Mouse (Mus musculus): ENCODE data around the gene Lmod3. TPM values are rescaled to one million over a fixed set of nuclear protein-coding genes. Genes with fewer than 3 reads are reported as not detected.

The Lmod3 gene
- polyA plus RNA-seq, 1 experiment from 2014 or later = 0.69 TPM

DNA sequence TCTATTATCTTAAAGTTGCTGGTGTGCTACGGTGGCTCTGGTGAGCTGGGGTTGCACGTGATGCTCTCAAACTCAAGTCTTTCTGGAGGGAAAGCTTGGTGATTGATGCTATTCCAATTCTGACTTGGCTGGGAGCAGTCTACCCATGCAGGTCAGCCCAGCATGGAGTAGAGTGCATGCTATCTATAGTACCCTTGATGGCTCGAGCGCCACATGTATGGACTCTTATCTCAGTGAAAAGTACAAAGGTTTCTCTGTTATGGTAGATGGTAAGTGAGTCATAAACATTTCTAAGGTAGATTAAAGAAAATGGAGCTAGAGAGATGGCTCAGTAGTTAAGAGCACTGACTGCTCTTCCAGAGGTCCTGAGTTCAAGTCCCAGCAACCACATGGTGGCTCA lies 10.0 kb downstream of the Lmod3 start:
- H3K9ac ChIP-seq (ENCODE audit: low read length) = no peak overlapping the region
- no peak overlapping the region for H3K4me3 ChIP-seq (ENCODE audit: low read length)
- 71% methylated on average over 4 of the region's 4 CpGs for WGBS
- no peaks in the 10 kb centered on the region for H3K4me1 ChIP-seq (replicated peaks; ENCODE audit: control insufficient read depth, insufficient read depth, low read length)
- ATAC-seq (ENCODE audit: low read depth) = no peak
- no peak overlapping the region for H3K4me2 ChIP-seq (ENCODE audit: low read depth, low read length)
- H3K36me3 ChIP-seq (ENCODE audit: control insufficient read depth, insufficient read depth, low read length) = no peaks in the 10 kb centered on the region
- H3K27me3 ChIP-seq (ENCODE audit: control insufficient read depth, insufficient read depth, low read depth, low read length) = no peaks in the 10 kb centered on the region
- H3K27ac ChIP-seq (ENCODE audit: low read length) = no peak overlapping the region
- H3K9me3 ChIP-seq (ENCODE audit: control insufficient read depth, low read length) = peaks cover 4% of the 10 kb centered on the region

DNA sequence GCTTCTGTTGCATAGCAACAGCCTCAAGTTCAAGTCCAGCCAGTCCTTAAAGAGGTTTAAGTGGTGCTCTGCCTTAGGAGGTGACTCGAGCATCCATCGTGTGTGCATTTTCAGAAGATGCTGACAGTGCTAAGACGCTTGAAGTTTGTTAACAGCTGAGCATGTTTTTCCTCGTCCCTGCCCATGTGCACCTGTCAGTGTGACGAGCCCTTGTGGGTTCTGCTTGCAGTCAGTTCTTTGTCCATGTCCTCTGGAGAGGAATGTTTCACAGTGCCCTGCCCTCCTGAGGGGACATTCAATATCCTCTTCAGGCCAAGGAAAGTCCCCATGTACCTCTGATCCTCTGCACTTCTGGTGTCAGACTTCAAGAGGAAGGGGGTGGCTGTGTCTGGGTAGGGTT lies 12.5 kb downstream of the Lmod3 start:
- no peak overlapping the region for H3K27ac ChIP-seq (ENCODE audit: low read length)
- no peaks in the 10 kb centered on the region; the same call in 1 of the 2 replicates for H3K36me3 ChIP-seq (ENCODE audit: control insufficient read depth, insufficient read depth, low read length)
- H3K9ac ChIP-seq (ENCODE audit: low read length) = no peak overlapping the region
- H3K9me3 ChIP-seq (ENCODE audit: control insufficient read depth, low read length) = peaks cover 4% of the 10 kb centered on the region
- H3K27me3 ChIP-seq (ENCODE audit: control insufficient read depth, insufficient read depth, low read depth, low read length) = no peaks in the 10 kb centered on the region
- H3K4me2 ChIP-seq (ENCODE audit: low read depth, low read length) = no peak overlapping the region
- WGBS = 71% methylated on average over 5 of the region's 5 CpGs
- ATAC-seq (ENCODE audit: low read depth) = no peak
- H3K4me1 ChIP-seq (replicated peaks; ENCODE audit: control insufficient read depth, insufficient read depth, low read length) = no peaks in the 10 kb centered on the region
- H3K4me3 ChIP-seq (ENCODE audit: low read length) = no peak overlapping the region

DNA sequence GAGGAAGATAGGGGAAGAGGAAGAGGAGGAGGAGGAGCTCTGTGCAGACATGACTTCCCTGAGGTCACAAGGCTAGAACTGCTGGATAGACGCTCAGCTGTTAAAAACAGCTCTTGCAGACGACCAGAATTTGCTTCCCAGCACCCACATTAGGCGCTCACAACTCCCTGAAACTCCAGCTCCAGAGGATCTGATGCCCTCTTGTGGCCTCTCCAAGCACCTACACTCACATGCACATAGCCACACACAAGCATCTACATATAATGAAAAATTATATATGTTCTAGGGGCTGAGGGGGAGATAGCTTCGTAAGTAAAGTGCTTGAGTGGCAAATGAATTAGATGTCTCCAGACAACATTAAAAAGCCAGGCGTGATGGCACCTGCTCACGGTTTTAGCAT lies 13.2 kb downstream of the Lmod3 start:
- no peak overlapping the region for H3K4me2 ChIP-seq (ENCODE audit: low read depth, low read length)
- H3K4me3 ChIP-seq (ENCODE audit: low read length) = no peak overlapping the region
- H3K27ac ChIP-seq (ENCODE audit: low read length) = no peak overlapping the region
- no peaks in the 10 kb centered on the region for H3K27me3 ChIP-seq (ENCODE audit: control insufficient read depth, insufficient read depth, low read depth, low read length)
- ATAC-seq (ENCODE audit: low read depth) = no peak
- H3K9ac ChIP-seq (ENCODE audit: low read length) = no peak overlapping the region
- peaks cover 4% of the 10 kb centered on the region for H3K9me3 ChIP-seq (ENCODE audit: control insufficient read depth, low read length)
- no peaks in the 10 kb centered on the region for H3K4me1 ChIP-seq (replicated peaks; ENCODE audit: control insufficient read depth, insufficient read depth, low read length)
- H3K36me3 ChIP-seq (ENCODE audit: control insufficient read depth, insufficient read depth, low read length) = no peaks in the 10 kb centered on the region; the same call in 1 of the 2 replicates
- WGBS = 88% methylated on average over 6 of the region's 6 CpGs

DNA sequence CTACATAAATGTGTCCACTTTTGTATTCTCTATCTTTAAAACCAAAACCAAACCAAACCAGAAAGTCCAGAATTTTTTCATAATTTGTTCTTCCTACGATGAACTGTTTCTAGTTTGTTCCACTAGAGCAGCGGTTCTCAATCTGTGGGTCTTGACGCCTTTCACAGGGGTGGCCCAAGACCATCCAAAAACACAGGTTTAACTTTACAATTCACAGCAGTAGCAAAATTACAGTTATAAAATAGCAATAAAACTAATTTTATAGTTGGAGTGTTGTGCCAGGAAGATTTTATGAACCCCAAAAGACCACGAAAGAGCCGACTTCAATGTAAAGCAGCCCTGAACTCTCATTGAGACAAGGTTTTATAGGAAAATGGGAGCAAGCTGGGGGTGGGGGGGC lies 16.5 kb downstream of the Lmod3 start:
- Histone ChIP-seq H3K4me1 (replicated peaks; ENCODE audit: control insufficient read depth, insufficient read depth, low read length) (no peaks in the 10 kb centered on the region), H3K4me3 (ENCODE audit: low read length) (no peak overlapping the region), H3K27ac (ENCODE audit: low read length) (no peak overlapping the region), H3K9ac (ENCODE audit: low read length) (no peak overlapping the region), H3K27me3 (ENCODE audit: control insufficient read depth, insufficient read depth, low read depth, low read length) (no peaks in the 10 kb centered on the region), H3K9me3 (ENCODE audit: control insufficient read depth, low read length) (peaks cover 4% of the 10 kb centered on the region), H3K36me3 (ENCODE audit: control insufficient read depth, insufficient read depth, low read length) (peaks cover 2% of the 10 kb centered on the region; the same call in 1 of the 2 replicates), H3K4me2 (ENCODE audit: low read depth, low read length) (no peak overlapping the region)
- ATAC-seq (ENCODE audit: low read depth) = no peak
- 91% methylated on average over 5 of the region's 5 CpGs for WGBS

DNA sequence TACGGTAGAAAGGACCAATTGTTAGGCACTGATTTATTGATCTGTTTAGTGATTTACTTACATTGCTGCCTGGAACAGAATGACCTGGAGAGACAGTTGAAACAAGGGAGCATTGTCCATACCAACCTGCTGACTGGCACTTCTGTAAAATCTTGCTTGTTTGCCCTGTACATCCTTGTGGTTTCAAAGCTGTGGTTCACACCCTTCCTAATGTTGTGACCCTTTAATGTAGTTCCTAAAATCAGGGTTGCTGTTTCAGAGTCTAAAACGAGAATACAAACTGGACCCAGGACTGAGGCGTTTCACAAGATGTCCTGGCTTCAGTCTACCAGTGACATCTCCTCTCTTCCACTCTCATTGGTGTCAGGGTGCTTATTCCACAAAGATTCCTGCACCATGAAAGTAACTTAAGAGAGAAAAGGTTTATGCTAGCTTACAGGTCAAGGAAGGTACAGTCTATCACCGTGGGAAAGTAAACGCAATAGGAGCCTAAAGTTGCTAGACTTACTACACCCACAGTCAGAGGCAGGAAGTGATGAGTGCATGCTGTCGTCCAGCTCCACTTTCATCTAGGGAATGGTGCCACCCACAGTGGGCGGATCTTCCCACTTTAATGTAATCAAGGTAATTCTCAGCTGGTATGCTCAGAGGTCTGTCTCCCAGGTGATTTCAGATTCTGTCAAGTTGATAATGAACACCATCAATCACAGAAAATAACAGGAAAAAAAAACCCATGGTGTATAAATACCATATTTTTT lies 17.5 kb downstream of the Lmod3 start:
- 75% methylated on average over 7 of the region's 7 CpGs for WGBS

DNA sequence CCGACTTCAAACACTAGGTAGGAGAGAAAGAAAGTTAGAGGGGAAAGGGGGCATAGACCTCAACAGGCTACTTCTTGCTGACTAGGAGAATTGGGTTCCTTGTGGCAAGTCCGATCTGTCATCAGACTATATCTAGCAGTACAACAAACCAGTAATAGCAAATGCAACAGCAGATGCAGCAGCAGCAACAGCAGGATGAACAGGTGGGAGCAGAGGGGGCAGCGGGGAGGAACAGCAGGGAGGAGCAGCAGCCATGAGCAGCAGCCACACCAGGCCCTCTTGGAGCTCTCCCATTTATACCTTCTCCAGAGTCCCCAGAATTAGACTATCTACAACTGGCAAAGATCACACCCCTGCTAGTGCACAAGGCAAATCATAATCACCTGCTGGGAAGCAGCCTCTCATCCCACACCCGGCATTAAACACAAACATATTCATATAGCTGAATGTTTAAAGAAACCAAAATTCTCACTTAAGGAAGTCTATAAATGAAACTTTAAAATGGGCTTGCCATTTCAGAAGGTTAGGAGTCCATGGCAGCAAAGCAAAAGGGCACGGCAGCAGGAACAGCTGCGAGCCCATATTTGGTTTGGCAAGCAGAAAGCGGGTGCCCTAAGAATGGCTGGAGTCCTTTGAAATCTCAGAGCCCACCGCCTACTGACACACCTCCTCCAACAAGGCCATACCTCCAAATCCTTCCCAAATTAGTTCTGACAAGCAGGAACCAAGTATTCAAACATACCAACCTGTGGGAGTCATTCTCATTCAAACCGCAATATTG lies 25.3 kb downstream of the Lmod3 start:
- H3K4me2 ChIP-seq (ENCODE audit: low read depth, low read length) = no peak overlapping the region
- H3K9me3 ChIP-seq (ENCODE audit: control insufficient read depth, low read length) = no peaks in the 10 kb centered on the region
- no peaks in the 10 kb centered on the region for H3K27me3 ChIP-seq (ENCODE audit: control insufficient read depth, insufficient read depth, low read depth, low read length)
- H3K4me3 ChIP-seq (ENCODE audit: low read length) = no peak overlapping the region
- ATAC-seq (ENCODE audit: low read depth) = no peak
- H3K4me1 ChIP-seq (replicated peaks; ENCODE audit: control insufficient read depth, insufficient read depth, low read length) = peaks cover 8% of the 10 kb centered on the region
- peaks cover 3% of the 10 kb centered on the region for H3K36me3 ChIP-seq (ENCODE audit: control insufficient read depth, insufficient read depth, low read length)
- H3K27ac ChIP-seq (ENCODE audit: low read length) = no peak overlapping the region; the same call in 1 of the 2 replicates
- 92% methylated on average over 9 of the region's 9 CpGs for WGBS
- no peak overlapping the region for H3K9ac ChIP-seq (ENCODE audit: low read length)

More for the DNA sequence above, 17.5 kb downstream of the Lmod3 start:
- Histone ChIP-seq H3K4me2 (ENCODE audit: low read depth, low read length) (no peak overlapping the region), H3K9ac (ENCODE audit: low read length) (no peak overlapping the region), H3K4me3 (ENCODE audit: low read length) (no peak overlapping the region), H3K36me3 (ENCODE audit: control insufficient read depth, insufficient read depth, low read length) (peaks cover 2% of the 10 kb centered on the region; the same call in 1 of the 2 replicates), H3K27ac (ENCODE audit: low read length) (no peak overlapping the region), H3K27me3 (ENCODE audit: control insufficient read depth, insufficient read depth, low read depth, low read length) (no peaks in the 10 kb centered on the region), H3K4me1 (replicated peaks; ENCODE audit: control insufficient read depth, insufficient read depth, low read length) (no peaks in the 10 kb centered on the region), H3K9me3 (ENCODE audit: control insufficient read depth, low read length) (peaks cover 4% of the 10 kb centered on the region)
- no peak for ATAC-seq (ENCODE audit: low read depth)

DNA sequence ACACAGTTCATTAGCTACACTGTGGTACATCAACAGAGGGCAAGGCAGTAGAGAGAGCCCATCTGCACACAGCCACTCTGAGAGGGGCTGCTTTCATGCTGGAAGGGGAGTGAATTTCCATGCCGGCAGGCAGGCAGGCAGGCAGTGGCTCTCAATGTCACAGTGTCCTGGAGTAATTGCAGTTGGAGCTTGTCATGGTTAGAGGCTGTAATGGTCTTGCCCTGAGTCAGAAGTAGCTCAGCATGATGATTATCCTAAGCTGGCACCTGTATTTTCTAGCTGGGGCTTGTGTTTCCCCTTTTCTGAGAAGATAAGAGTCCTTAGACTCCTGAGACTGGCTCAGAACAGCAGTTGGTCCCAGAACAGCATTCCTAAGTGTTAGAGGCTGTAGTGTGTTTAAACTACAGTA lies 26.5 kb downstream of the Lmod3 start:
- no peaks in the 10 kb centered on the region for H3K9me3 ChIP-seq (ENCODE audit: control insufficient read depth, low read length)
- H3K4me2 ChIP-seq (ENCODE audit: low read depth, low read length) = no peak overlapping the region
- peak; percentile 45; the same call in 1 of the 2 replicates for ATAC-seq (ENCODE audit: low read depth)
- no peaks in the 10 kb centered on the region for H3K27me3 ChIP-seq (ENCODE audit: control insufficient read depth, insufficient read depth, low read depth, low read length)
- H3K4me1 ChIP-seq (replicated peaks; ENCODE audit: control insufficient read depth, insufficient read depth, low read length) = peaks cover 18% of the 10 kb centered on the region
- H3K27ac ChIP-seq (ENCODE audit: low read length) = peak overlapping the region; percentile 52; the same call in 1 of the 2 replicates
- 50% methylated on average over 1 of the region's 1 CpGs for whole genome bisulfite sequencing
- H3K4me3 ChIP-seq (ENCODE audit: low read length) = no peak overlapping the region
- peaks cover 3% of the 10 kb centered on the region for H3K36me3 ChIP-seq (ENCODE audit: control insufficient read depth, insufficient read depth, low read length)
- no peak overlapping the region; the same call in 1 of the 2 replicates for H3K9ac ChIP-seq (ENCODE audit: low read length)

DNA sequence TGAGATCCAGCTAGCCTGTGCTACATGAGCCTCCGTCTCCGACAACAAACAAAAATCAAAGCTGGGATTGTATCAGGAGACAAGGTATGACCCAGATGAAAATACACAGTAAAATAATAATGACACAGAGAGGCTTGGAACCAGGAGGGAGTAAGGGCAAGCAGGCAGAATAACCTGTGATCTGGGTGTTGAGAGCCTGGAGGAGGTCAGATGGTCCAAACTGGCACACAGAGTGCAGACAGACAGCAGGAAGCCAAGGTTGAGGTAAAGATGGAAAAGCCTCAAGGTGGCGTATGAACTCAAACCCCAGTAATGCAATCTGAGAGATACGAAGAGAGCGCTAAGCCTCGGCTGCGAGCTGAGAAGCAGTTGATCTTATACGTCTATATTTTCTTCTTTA lies 28.1 kb downstream of the Lmod3 start:
- no peak overlapping the region for H3K4me2 ChIP-seq (ENCODE audit: low read depth, low read length)
- H3K27me3 ChIP-seq (ENCODE audit: control insufficient read depth, insufficient read depth, low read depth, low read length) = no peaks in the 10 kb centered on the region
- H3K36me3 ChIP-seq (ENCODE audit: control insufficient read depth, insufficient read depth, low read length) = no peaks in the 10 kb centered on the region; the same call in 1 of the 2 replicates
- peaks cover 18% of the 10 kb centered on the region for H3K4me1 ChIP-seq (replicated peaks; ENCODE audit: control insufficient read depth, insufficient read depth, low read length)
- H3K9me3 ChIP-seq (ENCODE audit: control insufficient read depth, low read length) = no peaks in the 10 kb centered on the region
- H3K4me3 ChIP-seq (ENCODE audit: low read length) = no peak overlapping the region
- 92% methylated on average over 8 of the region's 8 CpGs for WGBS
- ATAC-seq (ENCODE audit: low read depth) = no peak
- no peak overlapping the region for H3K9ac ChIP-seq (ENCODE audit: low read length)
- H3K27ac ChIP-seq (ENCODE audit: low read length) = no peak overlapping the region

DNA sequence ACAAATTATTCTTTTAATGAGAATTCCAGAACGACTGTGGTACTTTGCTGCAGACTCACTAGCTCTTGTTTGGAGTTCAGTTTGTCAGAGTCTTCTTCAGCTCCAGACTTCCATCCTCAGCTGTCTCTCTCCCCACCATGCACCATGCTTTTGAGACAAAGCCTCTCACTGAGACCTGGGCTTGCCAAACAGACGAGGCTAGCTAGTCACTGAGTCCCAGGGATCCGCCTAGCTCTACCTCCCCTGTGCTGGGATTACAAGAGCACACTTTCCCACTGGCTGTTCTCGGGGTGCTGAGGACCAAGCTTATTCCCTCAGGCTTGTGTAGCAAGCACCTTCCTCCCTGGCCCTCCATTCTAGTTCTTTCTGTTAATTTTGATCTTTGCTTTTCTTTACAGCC lies 29.0 kb downstream of the Lmod3 start:
- no peak overlapping the region for H3K27ac ChIP-seq (ENCODE audit: low read length)
- WGBS = 76% methylated on average over 4 of the region's 4 CpGs
- H3K9ac ChIP-seq (ENCODE audit: low read length) = no peak overlapping the region
- no peak overlapping the region for H3K4me3 ChIP-seq (ENCODE audit: low read length)
- no peak for ATAC-seq (ENCODE audit: low read depth)
- H3K4me2 ChIP-seq (ENCODE audit: low read depth, low read length) = no peak overlapping the region
- peaks cover 18% of the 10 kb centered on the region for H3K4me1 ChIP-seq (replicated peaks; ENCODE audit: control insufficient read depth, insufficient read depth, low read length)
- no peaks in the 10 kb centered on the region for H3K27me3 ChIP-seq (ENCODE audit: control insufficient read depth, insufficient read depth, low read depth, low read length)
- H3K9me3 ChIP-seq (ENCODE audit: control insufficient read depth, low read length) = no peaks in the 10 kb centered on the region
- no peaks in the 10 kb centered on the region; the same call in 1 of the 2 replicates for H3K36me3 ChIP-seq (ENCODE audit: control insufficient read depth, insufficient read depth, low read length)

Measured in lung, embryonic 16.5 days (tissue).